Mouse (Mus musculus) lung, adult 10 weeks (tissue): ENCODE measurements around the gene Ncln. TPM values are rescaled to one million over a fixed set of nuclear protein-coding genes. Genes with fewer than 3 reads are reported as not detected.

Experiments
- polyA plus RNA-seq: library from polyadenylated mRNA; stranded (reverse); fragments of 350-450 nt; fragmentation: Illumina TruSeq; extraction: RNeasy Lipid Tissue Mini Kit (QIAGEN cat#74804); gene quantifications from one replicate; pipeline ENCODE4 v1.2.3, GENCODE M21; 2014; ENCODE audit warnings: low read depth, low replicate concordance; ENCODE audit not compliant: insufficient read depth

Gene Ncln
- 39.1 TPM for polyA plus RNA-seq

DNA sequence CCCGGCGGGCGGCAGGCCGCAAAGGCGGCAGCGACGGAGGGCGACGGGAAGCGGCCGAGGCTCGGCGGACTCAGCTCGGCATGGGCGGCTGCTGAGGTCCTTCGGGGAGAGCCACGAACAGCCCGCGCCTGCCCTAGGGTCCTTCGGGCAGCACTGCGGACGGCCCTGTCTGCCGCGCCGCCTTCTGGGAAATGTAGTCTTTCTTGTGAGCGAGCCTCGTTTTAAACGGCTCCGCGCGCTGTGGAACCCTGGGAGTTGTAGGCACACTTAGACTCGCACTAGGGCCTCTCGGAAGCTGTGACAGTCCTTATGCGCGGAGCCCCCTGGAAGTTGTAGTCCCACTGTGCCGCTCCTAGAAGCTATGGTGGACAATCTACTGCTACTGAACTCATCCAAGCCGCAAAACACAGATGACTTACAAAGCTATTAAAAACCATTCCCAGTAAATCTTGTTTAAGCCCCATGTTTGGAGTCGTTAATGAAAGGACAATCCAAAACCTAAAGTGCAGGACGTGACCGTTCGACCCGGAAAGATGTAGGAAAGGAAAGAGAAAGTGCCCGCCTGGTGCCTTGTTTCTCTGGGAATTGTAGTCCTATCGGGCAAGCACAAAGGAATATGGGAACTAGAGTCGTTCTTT, at the start of gene Ncln:
TSS of gene Ncln (minus strand) at position 129 of the 638 bp plus-strand sequence.

GRCm38 (mm10) chr10:81545161-81545747, 49.1 kb upstream of the Ncln start, which contains the start of gene Gna11:
Gene Gna11, minus strand, starts transcription at chr10:81545190.

GRCm38 (mm10) chr10:81524051-81524605, 27.9 kb upstream of the Ncln start, which contains the start of gene Gna15:
Gene Gna15, minus strand, starts transcription at chr10:81524225.

GRCm38 (mm10) chr10:81500032-81500431, 3.8 kb upstream of the Ncln start, which contains the start of gene S1pr4:
Gene S1pr4, minus strand, starts transcription at chr10:81500132.

DNA sequence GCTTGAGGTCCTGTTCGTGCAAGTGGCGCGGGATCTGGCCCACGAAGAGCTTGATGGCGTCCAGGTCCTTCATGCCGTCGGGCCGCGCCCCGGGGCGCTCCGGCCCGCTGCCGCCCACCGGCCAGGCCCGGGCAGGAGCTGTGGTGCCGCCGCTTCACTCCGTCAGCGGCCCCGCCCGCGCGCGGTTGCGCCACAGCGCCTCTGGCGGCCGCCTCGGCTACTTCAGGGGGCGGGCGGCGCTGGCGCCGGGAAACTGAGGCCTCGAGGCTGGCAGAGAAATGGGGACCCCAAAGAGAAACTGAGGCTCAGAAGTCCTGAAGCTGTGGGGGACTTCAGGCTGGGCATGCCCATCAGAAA, 13.7 kb downstream of the Ncln start, which contains the start of gene Celf5:
TSS of gene Celf5 (minus strand) at position 177 of the 357 bp plus-strand sequence.

GRCm38 (mm10) chr10:81455181-81455895, 40.9 kb downstream of the Ncln start, which contains the start of gene Nfic:
Gene Nfic, minus strand, starts transcription at chr10:81455635.

Other genes with a start within 250 kb of the Ncln start
- 1.8 TPM for gene Matk, start 243.5 kb downstream of the Ncln start, polyA plus RNA-seq
- gene Mrpl54, start 229.5 kb downstream of the Ncln start, polyA plus RNA-seq: 97.6 TPM
- gene Apba3, start 229.4 kb downstream of the Ncln start, polyA plus RNA-seq: 42.2 TPM
- gene Tjp3, start 204.8 kb downstream of the Ncln start, polyA plus RNA-seq: 11.5 TPM
- gene Pip5k1c, start 203.4 kb downstream of the Ncln start, polyA plus RNA-seq: 25.9 TPM
- gene Cactin, start 175.3 kb downstream of the Ncln start, polyA plus RNA-seq: 14.5 TPM
- gene Tbxa2r, start 167.7 kb downstream of the Ncln start, polyA plus RNA-seq: 6.3 TPM
- gene Gipc3, start 153.1 kb downstream of the Ncln start, polyA plus RNA-seq: 2.5 TPM
- 37.1 TPM for gene Hmg20b, start 145.9 kb downstream of the Ncln start, polyA plus RNA-seq
- gene Mfsd12, start 138.9 kb downstream of the Ncln start, polyA plus RNA-seq: 8.7 TPM
- gene 4930404N11Rik, start 130.6 kb downstream of the Ncln start, polyA plus RNA-seq: 3.9 TPM
- gene Fzr1, start 117.9 kb downstream of the Ncln start, polyA plus RNA-seq: 14.4 TPM
- 41.2 TPM for gene Dohh, start 112.0 kb downstream of the Ncln start, polyA plus RNA-seq
- 1.4 TPM for gene Gm48551, start 111.9 kb downstream of the Ncln start, polyA plus RNA-seq
- 1.4 TPM for gene Gm48552, start 107.4 kb downstream of the Ncln start, polyA plus RNA-seq
- gene Smim24, start 103.3 kb downstream of the Ncln start, polyA plus RNA-seq: 4.3 TPM
- gene Nfic, start 40.8 kb downstream of the Ncln start, polyA plus RNA-seq: 18.1 TPM
- gene Celf5, start 13.7 kb downstream of the Ncln start, polyA plus RNA-seq: 0.07 TPM
- 17.6 TPM for gene S1pr4, start 3.7 kb upstream of the Ncln start, polyA plus RNA-seq
- 5.9 TPM for gene Gna15, start 27.8 kb upstream of the Ncln start, polyA plus RNA-seq
- 35.8 TPM for gene Gna11, start 48.8 kb upstream of the Ncln start, polyA plus RNA-seq
- gene Aes, start 63.1 kb upstream of the Ncln start, polyA plus RNA-seq: 414 TPM
- 19.7 TPM for gene Tle2, start 78.2 kb upstream of the Ncln start, polyA plus RNA-seq
- 12.4 TPM for gene Tle6, start 104.7 kb upstream of the Ncln start, polyA plus RNA-seq
- 0.50 TPM for gene BC025920, start 109.9 kb upstream of the Ncln start, polyA plus RNA-seq
- 5.9 TPM for gene Sirt6, start 131.4 kb upstream of the Ncln start, polyA plus RNA-seq
- 8.1 TPM for gene Ankrd24, start 132.1 kb upstream of the Ncln start, polyA plus RNA-seq
- gene Gm10778, start 152.7 kb upstream of the Ncln start, polyA plus RNA-seq: 2.7 TPM
- 5.8 TPM for gene Zfp433, start 208.4 kb upstream of the Ncln start, polyA plus RNA-seq